Mouse (Mus musculus) heart, embryonic 15.5 days (tissue): ENCODE results near the gene Ctdsp2. TPM values are rescaled to one million over a fixed set of nuclear protein-coding genes. Genes with fewer than 3 reads are reported as not detected.

Source experiments
- microRNA counts: library from miRNA; unstranded; fragments of <30 nt; microRNA quantifications from one replicate; lab custom pipeline; 2016
- microRNA-seq: library from miRNA; unstranded; fragments of <30 nt; microRNA quantifications from one replicate; pipeline ENCODE4, GENCODE M21; 2016
- polyA plus RNA-seq: library from polyadenylated mRNA; unstranded; fragments of >200 nt; fragmentation: Nextera tagmentation; extraction: Ambion mirVana; gene quantifications from 2 replicates; pipeline ENCODE4 v1.2.1, GENCODE M21; 2015

Ctdsp2 gene
- polyA plus RNA-seq, 1 experiment from 2014 or later: 35.0 TPM

MicroRNAs within 50 kb of the gene (microRNA counts, 519-probe panel; counts per million panel counts)
- 2,644 counts per million, percentile 60 among the panel's probes with 10 or more counts for microRNA mmu-miR-26a (lab: Ali Mortazavi, UCI)
- not detected for microRNA mmu-miR-546 (lab: Ali Mortazavi, UCI)

Small RNA genes lying within 50 kb of the gene (microRNA-seq; reads per million reads assigned to microRNA genes)
- gene Mir26a-2 (33.6 reads per million, percentile 37 among the genes with 10 or more reads in this experiment), gene Mir546 (0.63 reads per million)

Other genes with a start within 250 kb of the Ctdsp2 start
- 9.1 and 9.8 TPM in 2 replicates for gene Atp23, start 77.4 kb upstream of the Ctdsp2 start, polyA plus RNA-seq
- gene Avil, start 22.0 kb downstream of the Ctdsp2 start, polyA plus RNA-seq: 0.23 and 0.55 TPM in 2 replicates
- gene Tsfm, start 52.1 kb downstream of the Ctdsp2 start, polyA plus RNA-seq: 81.9 and 86.0 TPM in 2 replicates
- gene Mettl1, start 62.7 kb downstream of the Ctdsp2 start, polyA plus RNA-seq: 27.7 and 32.0 TPM in 2 replicates
- gene Eef1akmt3, start 62.8 kb downstream of the Ctdsp2 start, polyA plus RNA-seq: 0.30 and 0.42 TPM in 2 replicates
- 0.08 and 0.13 TPM in 2 replicates for gene Cyp27b1, start 69.5 kb downstream of the Ctdsp2 start, polyA plus RNA-seq
- 0.13 and 0.25 TPM in 2 replicates for gene March9, start 81.5 kb downstream of the Ctdsp2 start, polyA plus RNA-seq
- 718 and 864 TPM in 2 replicates for gene Cdk4, start 84.8 kb downstream of the Ctdsp2 start, polyA plus RNA-seq
- gene Tspan31, start 91.5 kb downstream of the Ctdsp2 start, polyA plus RNA-seq: 100 and 119 TPM in 2 replicates
- 0.62 TPM in 1 of 2 replicates, not detected in the other for gene Agap2, start 96.6 kb downstream of the Ctdsp2 start, polyA plus RNA-seq
- 48.5 and 61.8 TPM in 2 replicates for gene Os9, start 142.4 kb downstream of the Ctdsp2 start, polyA plus RNA-seq
- 1.5 and 5.7 TPM in 2 replicates for gene B4galnt1, start 186.5 kb downstream of the Ctdsp2 start, polyA plus RNA-seq
- gene Slc26a10, start 201.9 kb downstream of the Ctdsp2 start, polyA plus RNA-seq: 15.6 and 16.7 TPM in 2 replicates
- gene Arhgef25, start 211.4 kb downstream of the Ctdsp2 start, polyA plus RNA-seq: 24.7 and 32.5 TPM in 2 replicates
- 63.5 and 86.0 TPM in 2 replicates for gene Dtx3, start 217.0 kb downstream of the Ctdsp2 start, polyA plus RNA-seq
- 23.2 and 27.0 TPM in 2 replicates for gene Pip4k2c, start 232.9 kb downstream of the Ctdsp2 start, polyA plus RNA-seq